Mouse (Mus musculus) C2C12 (cell line): ENCODE results near the gene Ece2. TPM values are rescaled to one million over a fixed set of nuclear protein-coding genes. Genes with fewer than 3 reads are reported as not detected.

Source experiments
- H3K27me3 ChIP-seq: one replicate; pipeline ENCODE4 v1.6.1; 2011; ENCODE audit not compliant: control insufficient read depth, insufficient read depth, insufficient read length
- H3K36me3 ChIP-seq: one replicate; pipeline ENCODE4 v1.6.1; 2011; ENCODE audit not compliant: control insufficient read depth, insufficient read depth
- H3K4me3 ChIP-seq: one replicate; pipeline ENCODE4 v1.5.1; 2011; ENCODE audit warnings: mild to moderate bottlenecking, control low read depth; ENCODE audit not compliant: poor library complexity, insufficient read depth, severe bottlenecking
- H3K79me2 ChIP-seq: one replicate; pipeline ENCODE4 v1.6.1; 2011; ENCODE audit not compliant: control insufficient read depth, insufficient read depth
- H3K79me3 ChIP-seq: one replicate; pipeline ENCODE4 v1.6.1; 2011; ENCODE audit warnings: low read depth, control low read depth
- H3ac ChIP-seq: one replicate; pipeline ENCODE3; 2011; ENCODE audit warnings: low read depth; ENCODE audit not compliant: control insufficient read depth, insufficient read length
- CEBPB ChIP-seq: IDR thresholded peaks from one replicate; pipeline ENCODE4 v1.6.1; 2011; ENCODE audit warnings: low read depth, mild to moderate bottlenecking, control low read depth, moderate library complexity
- CTCF ChIP-seq: IDR thresholded peaks from one replicate; pipeline ENCODE4 v1.5.1; 2011; ENCODE audit not compliant: control insufficient read depth, insufficient read depth, insufficient read length
- FOSL1 ChIP-seq: IDR thresholded peaks from one replicate; pipeline ENCODE4 v1.8.0; 2011; ENCODE audit warnings: mild to moderate bottlenecking, low read length; ENCODE audit not compliant: poor library complexity, insufficient read depth, severe bottlenecking
- MAX ChIP-seq: IDR thresholded peaks from one replicate; pipeline ENCODE4 v1.6.1; 2011; ENCODE audit warnings: mild to moderate bottlenecking, control low read depth
- MYOD1 ChIP-seq: IDR thresholded peaks from one replicate; pipeline ENCODE4 v1.6.1; 2011; ENCODE audit warnings: low read depth; ENCODE audit not compliant: control insufficient read depth, insufficient read length
- MYOG ChIP-seq: IDR thresholded peaks from one replicate; pipeline ENCODE4 v1.6.1; 2011; ENCODE audit not compliant: control insufficient read depth, insufficient read length; ENCODE audit errors: extremely low read depth
- USF1 ChIP-seq: IDR thresholded peaks from one replicate; pipeline ENCODE4 v1.6.1; 2011; ENCODE audit warnings: low read depth, mild to moderate bottlenecking, control low read depth, moderate library complexity
- microRNA-seq: library from miRNA; unstranded; fragments of <30 nt; microRNA quantifications from one replicate; pipeline ENCODE4, GENCODE M21; 2019; ENCODE audit warnings: borderline microRNAs expressed
- polyA plus RNA-seq: library from polyadenylated mRNA; unstranded; fragments of >200 nt; fragmentation: generic; extraction: Trizol; gene quantifications from one replicate; pipeline ENCODE4 v1.2.1, GENCODE M21; 2012; ENCODE audit warnings: missing spikeins

The Ece2 gene
- polyA plus RNA-seq, 1 experiment = 5.0 TPM

- TF ChIP-seq FOSL1 (no peak), MYOG (no peak), MAX (no peak), CTCF (no peak), CEBPB (no peak), USF1 (no peak), MYOD1 (no peak)
- peaks cover 67% of the 10 kb centered on the region for H3K36me3 ChIP-seq
Measured at GRCm38 (mm10) chr16:20691617-20692016, 62.0 kb downstream of the Ece2 start.

GRCm38 (mm10) chr16:20692241-20692965, 62.8 kb downstream of the Ece2 start:
- H3K4me3 ChIP-seq = no peak overlapping the region
- no peaks in the 10 kb centered on the region for H3K79me3 ChIP-seq
- no peaks in the 10 kb centered on the region for H3K27me3 ChIP-seq
- H3ac ChIP-seq = no peak overlapping the region
- no peak for TF ChIP-seq CTCF
- TF ChIP-seq MAX = no peak
- no peak for TF ChIP-seq MYOD1
- TF ChIP-seq CEBPB = no peak
- no peaks in the 10 kb centered on the region for H3K79me2 ChIP-seq
- H3K36me3 ChIP-seq = peaks cover 59% of the 10 kb centered on the region

More at GRCm38 (mm10) chr16:20691617-20692016, 62.0 kb downstream of the Ece2 start:
- no peaks in the 10 kb centered on the region for H3K27me3 ChIP-seq
- no peaks in the 10 kb centered on the region for H3K79me3 ChIP-seq
- H3K79me2 ChIP-seq = peaks cover 4% of the 10 kb centered on the region
- H3K4me3 ChIP-seq = no peak overlapping the region
- no peak overlapping the region for H3ac ChIP-seq

GRCm38 (mm10) chr16:20693111-20693701, 63.6 kb downstream of the Ece2 start, which contains the start of gene Fam131a:
Gene Fam131a (plus strand): TSS chr16:20693241.
- no peaks in the 10 kb centered on the region for H3K79me2 ChIP-seq
- H3K36me3 ChIP-seq = peaks cover 51% of the 10 kb centered on the region
- no peaks in the 10 kb centered on the region for H3K79me3 ChIP-seq
- no peak for TF ChIP-seq MAX
- TF ChIP-seq CEBPB = no peak
- TF ChIP-seq USF1 = no peak
- no peak for TF ChIP-seq MYOD1
- TF ChIP-seq MYOG = no peak
- TF ChIP-seq CTCF = no peak
- TF ChIP-seq FOSL1 = no peak
- H3K4me3 ChIP-seq = no peak within 1 kb of the TSS
- no peak within 1 kb of the TSS for H3ac ChIP-seq
- H3K27me3 ChIP-seq = no peaks in the 10 kb centered on the region

- H3K79me3 ChIP-seq = no peaks in the 10 kb centered on the region
- H3ac ChIP-seq = no peak overlapping the region
- H3K36me3 ChIP-seq = peaks cover 35% of the 10 kb centered on the region
- TF ChIP-seq MAX (no peak), CEBPB (no peak), USF1 (no peak), CTCF (no peak), MYOG (no peak), MYOD1 (no peak), FOSL1 (no peak)
- H3K4me3 ChIP-seq = no peak overlapping the region
- no peaks in the 10 kb centered on the region for H3K27me3 ChIP-seq
- no peaks in the 10 kb centered on the region for H3K79me2 ChIP-seq
Measured at GRCm38 (mm10) chr16:20694781-20695180, 65.2 kb downstream of the Ece2 start.

- TF ChIP-seq CEBPB (no peak), MAX (no peak), FOSL1 (no peak), CTCF (no peak)
- Histone ChIP-seq H3K79me3 (no peaks in the 10 kb centered on the region), H3K27me3 (no peaks in the 10 kb centered on the region), H3K36me3 (peaks cover 25% of the 10 kb centered on the region), H3K4me3 (no peak overlapping the region), H3K79me2 (no peaks in the 10 kb centered on the region), H3ac (no peak overlapping the region)
Measured at GRCm38 (mm10) chr16:20695622-20696323, 66.1 kb downstream of the Ece2 start.

Small RNA genes within 50 kb of the gene (microRNA-seq; reads per million reads assigned to microRNA genes)
- gene Mir1224 = not detected

Other genes with a start within 250 kb of the Ece2 start
- 25.8 TPM for gene Abcc5, start 203.4 kb upstream of the Ece2 start, polyA plus RNA-seq
- 108 TPM for gene Eif2b5, start 131.0 kb upstream of the Ece2 start, polyA plus RNA-seq
- 15.8 TPM for gene Dvl3, start 112.8 kb upstream of the Ece2 start, polyA plus RNA-seq
- gene Ap2m1, start 94.3 kb upstream of the Ece2 start, polyA plus RNA-seq = 556 TPM
- gene Abcf3, start 81.3 kb upstream of the Ece2 start, polyA plus RNA-seq = 37.1 TPM
- gene Vwa5b2, start 40.4 kb upstream of the Ece2 start, polyA plus RNA-seq = 0.11 TPM
- 32.5 TPM for gene Eef1akmt4, start 18.2 kb upstream of the Ece2 start, polyA plus RNA-seq
- not detected for gene Gm49333, start 18.2 kb upstream of the Ece2 start, polyA plus RNA-seq
- 35.4 TPM for gene Alg3, start 18.1 kb upstream of the Ece2 start, polyA plus RNA-seq
- gene Camk2n2, start 8.5 kb upstream of the Ece2 start, polyA plus RNA-seq = 6.7 TPM
- 297 TPM for gene Psmd2, start 21.8 kb downstream of the Ece2 start, polyA plus RNA-seq
- 342 TPM for gene Eif4g1, start 38.5 kb downstream of the Ece2 start, polyA plus RNA-seq
- 0.05 TPM for gene Fam131a, start 63.4 kb downstream of the Ece2 start, polyA plus RNA-seq
- gene Polr2h, start 87.8 kb downstream of the Ece2 start, polyA plus RNA-seq = 104 TPM
- gene Clcn2, start 87.9 kb downstream of the Ece2 start, polyA plus RNA-seq = 5.8 TPM
- gene Chrd, start 103.3 kb downstream of the Ece2 start, polyA plus RNA-seq = 0.63 TPM
- gene Thpo, start 104.7 kb downstream of the Ece2 start, polyA plus RNA-seq = 0.15 TPM